ENCODE assay signal across 9 mouse cellular contexts in the genomic region with DNA sequence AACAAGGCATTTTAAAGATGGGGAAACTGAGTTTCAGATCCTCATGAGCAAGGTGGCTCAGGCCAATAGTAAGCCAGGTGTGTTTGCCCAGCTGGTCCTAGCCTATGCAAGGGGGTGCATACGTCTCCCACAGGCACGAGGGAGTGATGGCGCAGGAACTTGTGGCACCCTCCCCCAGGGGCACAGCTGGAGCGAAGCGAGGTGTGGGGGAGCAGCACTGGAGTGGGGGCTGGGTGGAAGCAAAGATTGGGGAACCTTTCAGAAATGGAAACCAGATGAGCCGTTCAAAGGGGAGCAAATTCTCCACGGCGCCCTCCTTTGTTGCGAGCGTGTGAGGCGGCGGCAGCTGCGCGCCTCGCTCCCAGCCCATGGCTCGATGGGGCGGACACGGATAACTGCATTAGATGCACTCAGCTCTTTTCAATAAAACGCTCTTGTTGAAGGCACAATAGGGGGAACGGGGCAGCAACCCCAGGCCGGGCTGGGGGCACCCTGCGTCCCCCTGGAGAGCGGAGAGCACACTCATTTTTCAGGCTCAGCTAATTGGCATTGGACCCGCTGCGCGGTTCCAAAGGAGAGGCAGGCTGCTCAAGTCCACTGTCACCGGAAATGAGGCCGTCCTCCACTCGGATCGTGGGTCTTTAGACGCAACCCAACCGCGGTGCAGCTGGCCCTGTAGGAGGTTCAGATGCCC. TPM values are rescaled to one million over a fixed set of nuclear protein-coding genes. Genes with fewer than 3 reads are reported as not detected.
A peak's percentile ranks its signal among the peaks of the same experiment; 100 is the strongest.
DNase-seq lines count a peak whose midpoint lies in the region; ATAC-seq lines count a peak whose summit lies in the region.
"Had no signal": no experiment of that assay in that cellular context is flagged by ENCODE, and none has a peak within 500 bp of the region (broad histone marks: within the 10 kb centered on the region; RNA-seq: fewer than 3 reads in every experiment).

No protein-coding gene starts in this region.

- 0 out of 2 replicates have a peak, but pooled peaks cover 3% of the 10 kb centered on the region for H3K9me3 ChIP-seq in heart, embryonic 10.5 days
- no peaks in the 10 kb centered on the region for H3K9me3 ChIP-seq in hindbrain, embryonic 14.5 days (ENCODE audit: control insufficient read depth, low read length)
- no peaks in the 10 kb centered on the region for H3K9me3 ChIP-seq in midbrain, embryonic 16.5 days (replicated peaks; ENCODE audit: control insufficient read depth, low read length, poor library complexity, severe bottlenecking)

- peak; percentile 64; the same call in 1 of the 2 replicates for ATAC-seq in hindbrain, embryonic 14.5 days (ENCODE audit: low FRiP score)
- ATAC-seq in midbrain, embryonic 16.5 days: 0 out of 2 replicates have a peak, but pooled peaks have one; percentile 39
- no peak for ATAC-seq in erythroid progenitor cell, adult 5-6 weeks (replicated peaks; ENCODE audit: low FRiP score, poor library complexity, severe bottlenecking)

- intact Hi-C loops in heart, postnatal 14 days (cut with DNase I): no loop called here

- peak; percentile 67 for DNase-seq in heart, embryonic 10.5 days (ENCODE audit: low spot score)
- DNase-seq in heart, postnatal 14 days: no peak
- peak; percentile 38 for DNase-seq in ZHBTc4 (ENCODE audit: low read depth, low spot score)
- DNase-seq in hindbrain, embryonic 14.5 days (ENCODE audit: low spot score): no peak
- no peak for DNase-seq in cerebellum, adult 8-10 months
- DNase-seq in layer of hippocampus, adult 9-10 months (ENCODE audit: low spot score): no peak

- peaks cover 8% of the 10 kb centered on the region for H3K4me1 ChIP-seq in heart, embryonic 10.5 days
- H3K4me1 ChIP-seq in hindbrain, embryonic 14.5 days (replicated peaks; ENCODE audit: control insufficient read depth, insufficient read depth, low read length): peaks cover 11% of the 10 kb centered on the region
- 0 out of 2 replicates have a peak, but pooled peaks cover 2% of the 10 kb centered on the region for H3K4me1 ChIP-seq in midbrain, embryonic 16.5 days (ENCODE audit: control insufficient read depth, insufficient read depth, low read length)

- H3K27ac ChIP-seq in heart, embryonic 10.5 days: peak overlapping the region; percentile 53
- no peak overlapping the region for H3K27ac ChIP-seq in hindbrain, embryonic 14.5 days
- no peak overlapping the region for H3K27ac ChIP-seq in midbrain, embryonic 16.5 days (ENCODE audit: low read length)

- H3K27me3 ChIP-seq in heart, embryonic 10.5 days (ENCODE audit: insufficient read depth, poor library complexity, severe bottlenecking): peaks cover 41% of the 10 kb centered on the region
- no peaks in the 10 kb centered on the region for H3K27me3 ChIP-seq in hindbrain, embryonic 14.5 days (ENCODE audit: control insufficient read depth, insufficient read depth, low read length)
- H3K27me3 ChIP-seq in midbrain, embryonic 16.5 days (ENCODE audit: control insufficient read depth, insufficient read depth, low read depth, low read length): no peaks in the 10 kb centered on the region; the same call in 1 of the 2 replicates

- no peaks in the 10 kb centered on the region for H3K36me3 ChIP-seq in heart, embryonic 10.5 days
- no peaks in the 10 kb centered on the region for H3K36me3 ChIP-seq in hindbrain, embryonic 14.5 days (replicated peaks; ENCODE audit: control insufficient read depth, insufficient read depth)
- H3K36me3 ChIP-seq in midbrain, embryonic 16.5 days (ENCODE audit: control insufficient read depth, insufficient read depth, low read length): no peaks in the 10 kb centered on the region

- H3K4me2 ChIP-seq in hindbrain, embryonic 14.5 days (replicated peaks): peak overlapping the region; percentile 45
- peak overlapping the region; percentile 49 for H3K4me2 ChIP-seq in midbrain, embryonic 16.5 days (ENCODE audit: low read length)

- WGBS in heart, embryonic 10.5 days: 6% methylated on average over 33 of the region's 33 CpGs
- WGBS in hindbrain, embryonic 14.5 days: 2% methylated on average over 33 of the region's 33 CpGs
- WGBS in midbrain, embryonic 16.5 days: under 1% methylated on average over 33 of the region's 33 CpGs

- H3K9ac ChIP-seq in hindbrain, embryonic 14.5 days: peak overlapping the region; percentile 44; the same call in 1 of the 2 replicates
- H3K9ac ChIP-seq in midbrain, embryonic 16.5 days (ENCODE audit: low read depth, low read length): peak overlapping the region; percentile 1; the same call in 1 of the 2 replicates

- H3K4me3 ChIP-seq in heart, embryonic 10.5 days: peak overlapping the region; percentile 46
- H3K4me3 ChIP-seq in hindbrain, embryonic 14.5 days (replicated peaks; ENCODE audit: low read length): peak overlapping the region; percentile 26
- H3K4me3 ChIP-seq in midbrain, embryonic 16.5 days (ENCODE audit: low read depth, low read length): peak overlapping the region; percentile 12

RNA-seq across cellular contexts. Expression of a gene that starts 27.9 kb away (rescaled TPM):
- 4.3 and 6.2 TPM in 2 replicates for polyA plus RNA-seq in heart, embryonic 10.5 days (2016; fragmentation: Nextera tagmentation; extraction: Ambion mirVana)
- total RNA-seq in heart, postnatal 14 days (2021): 1 to 10 TPM; 5.5 to 7.5 TPM
- 23.8 and 25.8 TPM in 2 replicates for polyA plus RNA-seq in hindbrain, embryonic 14.5 days (2014; fragmentation: Nextera tagmentation; extraction: Ambion mirVana)
- 21.6 and 29.0 TPM in 2 replicates for polyA plus RNA-seq in midbrain, embryonic 16.5 days (2015; fragmentation: Nextera tagmentation; extraction: Ambion mirVana)
- total RNA-seq in erythroid progenitor cell, adult 5-6 weeks (2015; ENCODE audit: low replicate concordance): not detected in 2 replicates
- 0.77 and 1.1 TPM in 2 replicates for total RNA-seq in erythroid progenitor cell, adult 5-6 weeks (2017; ENCODE audit: low replicate concordance)

RNA-seq across cellular contexts. Expression of a gene that starts 30.2 kb away (rescaled TPM):
- 0.55 and 0.58 TPM in 2 replicates for polyA plus RNA-seq in heart, embryonic 10.5 days (2016; fragmentation: Nextera tagmentation; extraction: Ambion mirVana)
- not detected for total RNA-seq in heart, postnatal 14 days (2021)
- 0.20 and 0.55 TPM in 2 replicates for polyA plus RNA-seq in hindbrain, embryonic 14.5 days (2014; fragmentation: Nextera tagmentation; extraction: Ambion mirVana)
- polyA plus RNA-seq in midbrain, embryonic 16.5 days (2015; fragmentation: Nextera tagmentation; extraction: Ambion mirVana): 0.45 and 0.56 TPM in 2 replicates
- not detected in 2 replicates for total RNA-seq in erythroid progenitor cell, adult 5-6 weeks (2015; ENCODE audit: low replicate concordance)
- total RNA-seq in erythroid progenitor cell, adult 5-6 weeks (2017; ENCODE audit: low replicate concordance): 0.64 TPM in 1 of 2 replicates, not detected in the other
- total RNA-seq: hematopoietic stem cell, adult 5-6 weeks had no signal

RNA-seq across cellular contexts. Expression of a gene that starts 53.4 kb away (rescaled TPM):
- polyA plus RNA-seq in heart, embryonic 10.5 days (2016; fragmentation: Nextera tagmentation; extraction: Ambion mirVana): 386 and 404 TPM in 2 replicates
- total RNA-seq in heart, postnatal 14 days (2021): 100 to 1,000 TPM; 146 to 212 TPM
- 248 and 256 TPM in 2 replicates for polyA plus RNA-seq in hindbrain, embryonic 14.5 days (2014; fragmentation: Nextera tagmentation; extraction: Ambion mirVana)
- polyA plus RNA-seq in midbrain, embryonic 16.5 days (2015; fragmentation: Nextera tagmentation; extraction: Ambion mirVana): 426 and 452 TPM in 2 replicates
- total RNA-seq in erythroid progenitor cell, adult 5-6 weeks (2015; ENCODE audit: low replicate concordance): 223 and 278 TPM in 2 replicates
- total RNA-seq in erythroid progenitor cell, adult 5-6 weeks (2017; ENCODE audit: low replicate concordance): 504 and 624 TPM in 2 replicates

Comparison
In these comparisons a context has a peak if more than half of its experiments do, and no peak if none do; other contexts are left out.
1. DNase-seq: peak in heart, embryonic 10.5 days (single experiment) and ZHBTc4 (single experiment); none in heart, postnatal 14 days (0 of 2), hindbrain, embryonic 14.5 days (single experiment), cerebellum, adult 8-10 months (single experiment) and layer of hippocampus, adult 9-10 months (single experiment).
2. Peak in every context shown above with its lines, with median percentiles within 50 percentile points of each other: H3K4me3 ChIP-seq.